Mouse (Mus musculus): ENCODE measurements at regions not wholly inside any gene's neighbourhood (a gene's known extent, or its start where the extent isn't known, plus 50 kb on each side); places are given as distances from the start of the nearest gene placed in this dataset.
"Not testable (repeated sequence)": the region's sequence is repeated elsewhere in the genome, so short reads cannot be mapped to it uniquely, and the experiment has no call there.

GRCm38 (mm10) chr5:68428822-68429548 is 397.4 kb downstream of the Grxcr1 start:
- not testable (repeated sequence) for H3K27me3 ChIP-seq (ENCODE audit: control insufficient read depth, insufficient read depth, low read length); H3K4me3 ChIP-seq (replicated peaks; ENCODE audit: insufficient read depth, low read depth, low read length); DNase-seq; H3K4me1 ChIP-seq (ENCODE audit: control insufficient read depth, insufficient read depth, low read length); H3K27ac ChIP-seq (ENCODE audit: insufficient read depth, low read length)
- WGBS: 92% methylated on average over 2 of the region's 2 CpGs

GRCm38 (mm10) chr5:68470162-68470561 is 438.5 kb downstream of the Grxcr1 start:
- no peak for TF ChIP-seq CTCF (IDR thresholded peaks at IDR 0.05; ENCODE audit: borderline replicate concordance, insufficient read depth, low read depth, low read length)
- TF ChIP-seq POLR2A (IDR thresholded peaks at IDR 0.05; ENCODE audit: borderline replicate concordance, insufficient read depth, low read length): no peak
- peak; percentile 85 to 90 for DNase-seq
- Histone ChIP-seq H3K4me1 (ENCODE audit: control insufficient read depth, insufficient read depth, low read length) (peaks cover 3% of the 10 kb centered on the region; the same call in 1 of the 2 replicates), H3K27me3 (ENCODE audit: control insufficient read depth, insufficient read depth, low read length) (no peaks in the 10 kb centered on the region), H3K4me3 (replicated peaks; ENCODE audit: insufficient read depth, low read depth, low read length) (no peak overlapping the region), H3K27ac (ENCODE audit: insufficient read depth, low read length) (no peak overlapping the region)
- 13% methylated on average over 2 of the region's 2 CpGs for WGBS

- 76% methylated on average over 6 of the region's 6 CpGs for WGBS
- H3K4me3 ChIP-seq (replicated peaks; ENCODE audit: insufficient read depth, low read depth, low read length); H3K4me1 ChIP-seq (ENCODE audit: control insufficient read depth, insufficient read depth, low read length); H3K27ac ChIP-seq (ENCODE audit: insufficient read depth, low read length); H3K27me3 ChIP-seq (ENCODE audit: control insufficient read depth, insufficient read depth, low read length): not testable (repeated sequence)
- peak in 1 of 2 experiments; percentile 11 for DNase-seq
These were observed 439.7 kb downstream of the Grxcr1 start for GRCm38 (mm10) chr5:68471300-68471699.
